Mouse (Mus musculus) myocyte (in vitro differentiated cells): ENCODE results near the gene Ppme1. TPM values are rescaled to one million over a fixed set of nuclear protein-coding genes. Genes with fewer than 3 reads are reported as not detected.

Experiments used
- H3K27me3 ChIP-seq: one replicate; pipeline ENCODE4 v1.6.1; 2011; ENCODE audit not compliant: control insufficient read depth, insufficient read depth, insufficient read length
- H3K36me3 ChIP-seq: one replicate; pipeline ENCODE4 v1.6.1; 2011; ENCODE audit not compliant: control insufficient read depth, insufficient read depth
- H3K4me2 ChIP-seq: one replicate; pipeline ENCODE4 v1.6.1; 2011; ENCODE audit warnings: low read depth, control low read depth
- H3K4me3 ChIP-seq: one replicate; pipeline ENCODE4 v1.5.1; 2011; ENCODE audit warnings: mild to moderate bottlenecking, control low read depth, moderate library complexity
- H3K79me2 ChIP-seq: one replicate; pipeline ENCODE4 v1.6.1; 2011; ENCODE audit not compliant: control insufficient read depth, insufficient read depth
- H3ac ChIP-seq: one replicate; pipeline ENCODE4 v1.6.1; 2011; ENCODE audit not compliant: control insufficient read depth, insufficient read length
- CEBPB ChIP-seq: IDR thresholded peaks from 2 replicates; pipeline ENCODE4 v1.6.1; 2011; ENCODE audit warnings: mild to moderate bottlenecking, moderate library complexity; ENCODE audit not compliant: poor library complexity, insufficient read depth, severe bottlenecking
- E2F4 ChIP-seq: IDR thresholded peaks from one replicate; pipeline ENCODE4 v1.6.1; 2011; ENCODE audit warnings: mild to moderate bottlenecking, control low read depth, moderate library complexity; ENCODE audit not compliant: insufficient read depth
- MYOD1 ChIP-seq, 3 experiments: IDR thresholded peaks; one replicate each; pipeline ENCODE4 v1.6.1; 2011; ENCODE audit warnings: control low read depth in 2 of 3, low read depth in 2 of 3, mild to moderate bottlenecking in 2 of 3, moderate library complexity in 1 of 3; ENCODE audit not compliant: insufficient read length in 2 of 3, control insufficient read depth in 1 of 3
- MYOG ChIP-seq, 3 experiments: IDR thresholded peaks; one replicate each; pipeline ENCODE4 v1.6.1; 2011; ENCODE audit warnings: control low read depth in 2 of 3, low read depth in 2 of 3, mild to moderate bottlenecking in 2 of 3; ENCODE audit not compliant: insufficient read length in 2 of 3, control insufficient read depth in 1 of 3, insufficient read depth in 1 of 3
- POLR2A ChIP-seq: IDR thresholded peaks from one replicate; pipeline ENCODE4 v1.6.1; 2011; ENCODE audit warnings: low read depth, mild to moderate bottlenecking, control low read depth, moderate library complexity; ENCODE audit not compliant: insufficient read length
- POLR2AphosphoS2 ChIP-seq: IDR thresholded peaks from one replicate; pipeline ENCODE4 v1.6.1; 2011; ENCODE audit warnings: low read depth, control low read depth; ENCODE audit not compliant: insufficient read length
- REST ChIP-seq: IDR thresholded peaks from one replicate; pipeline ENCODE4 v1.6.1; 2011; ENCODE audit warnings: mild to moderate bottlenecking, control low read depth, moderate library complexity; ENCODE audit not compliant: insufficient read depth, insufficient read length
- SRF ChIP-seq: IDR thresholded peaks from one replicate; pipeline ENCODE4 v1.6.1; 2011; ENCODE audit warnings: low read depth; ENCODE audit not compliant: control insufficient read depth, insufficient read length
- TCF12 ChIP-seq: IDR thresholded peaks from one replicate; pipeline ENCODE4 v1.6.1; 2011; ENCODE audit warnings: mild to moderate bottlenecking, control low read depth; ENCODE audit not compliant: poor library complexity, insufficient read depth, severe bottlenecking
- TCF3 ChIP-seq: IDR thresholded peaks from one replicate; pipeline ENCODE4 v1.6.1; 2011; ENCODE audit warnings: low read depth, control low read depth; ENCODE audit not compliant: insufficient read length
- USF1 ChIP-seq: IDR thresholded peaks from one replicate; pipeline ENCODE4 v1.6.1; 2011; ENCODE audit warnings: low read depth, mild to moderate bottlenecking, control low read depth, moderate library complexity
- polyA plus RNA-seq: library from polyadenylated mRNA; unstranded; fragments of >200 nt; fragmentation: generic; extraction: Trizol; gene quantifications from one replicate; pipeline ENCODE4 v1.2.1, GENCODE M21; 2012; ENCODE audit warnings: missing spikeins

The Ppme1 gene
- polyA plus RNA-seq, 1 experiment: 46.8 TPM

DNA sequence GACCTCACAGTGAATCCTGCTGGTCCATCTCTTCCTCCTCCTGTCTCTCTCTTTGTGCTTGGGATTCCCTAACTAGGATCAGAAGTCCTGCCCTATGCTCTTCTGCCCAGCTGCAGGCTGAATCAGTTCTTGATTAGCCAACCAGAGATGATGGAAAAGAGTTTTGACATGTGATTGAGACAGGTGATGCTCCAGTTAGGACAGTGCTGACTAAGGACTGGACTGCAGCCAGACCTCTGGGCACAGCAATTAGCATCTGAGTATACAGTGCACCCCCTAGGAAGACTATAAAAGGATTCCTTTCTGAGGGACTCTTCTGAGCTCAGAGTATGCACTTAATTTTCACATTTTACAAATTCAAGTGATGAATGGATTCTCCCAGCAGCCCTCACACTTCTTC is 9.1 kb upstream of the Ppme1 start:
- Histone ChIP-seq H3K36me3 (no peaks in the 10 kb centered on the region), H3K27me3 (no peaks in the 10 kb centered on the region), H3ac (no peak overlapping the region), H3K4me3 (no peak overlapping the region), H3K79me2 (no peaks in the 10 kb centered on the region), H3K4me2 (no peak overlapping the region)
- no peak for TF ChIP-seq MYOG (IDR thresholded peaks at IDR 0.05; ENCODE audit: control insufficient read depth in 1 of 3, insufficient read depth in 1 of 3, insufficient read length in 2 of 3, low read depth in 2 of 3)

DNA sequence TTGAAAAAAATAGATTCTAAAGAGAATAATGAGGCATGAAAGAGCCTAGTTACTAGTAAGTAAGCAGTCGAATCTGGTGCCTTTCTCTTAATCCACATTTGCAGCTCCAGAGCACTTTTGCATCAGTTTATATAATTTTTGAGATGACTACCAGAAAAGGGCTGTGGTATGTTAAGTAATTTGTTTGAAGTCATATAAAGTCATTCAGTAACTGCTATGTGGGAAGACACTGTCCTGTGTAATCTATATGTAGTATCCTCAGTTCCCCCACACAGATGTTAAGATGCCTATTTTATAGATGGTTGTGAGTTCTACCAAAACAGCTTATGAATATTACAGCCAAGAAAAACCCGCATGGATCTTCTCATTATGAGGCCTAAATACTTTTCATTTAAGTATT is 6.2 kb upstream of the Ppme1 start:
- Histone ChIP-seq H3K36me3 (peaks cover 4% of the 10 kb centered on the region), H3K4me3 (no peak overlapping the region), H3ac (no peak overlapping the region), H3K79me2 (no peaks in the 10 kb centered on the region), H3K4me2 (no peak overlapping the region), H3K27me3 (no peaks in the 10 kb centered on the region)
- TF ChIP-seq POLR2AphosphoS2: no peak
- TF ChIP-seq POLR2A: no peak
- TF ChIP-seq USF1: no peak
- no peak for TF ChIP-seq CEBPB
- TF ChIP-seq E2F4: no peak

DNA sequence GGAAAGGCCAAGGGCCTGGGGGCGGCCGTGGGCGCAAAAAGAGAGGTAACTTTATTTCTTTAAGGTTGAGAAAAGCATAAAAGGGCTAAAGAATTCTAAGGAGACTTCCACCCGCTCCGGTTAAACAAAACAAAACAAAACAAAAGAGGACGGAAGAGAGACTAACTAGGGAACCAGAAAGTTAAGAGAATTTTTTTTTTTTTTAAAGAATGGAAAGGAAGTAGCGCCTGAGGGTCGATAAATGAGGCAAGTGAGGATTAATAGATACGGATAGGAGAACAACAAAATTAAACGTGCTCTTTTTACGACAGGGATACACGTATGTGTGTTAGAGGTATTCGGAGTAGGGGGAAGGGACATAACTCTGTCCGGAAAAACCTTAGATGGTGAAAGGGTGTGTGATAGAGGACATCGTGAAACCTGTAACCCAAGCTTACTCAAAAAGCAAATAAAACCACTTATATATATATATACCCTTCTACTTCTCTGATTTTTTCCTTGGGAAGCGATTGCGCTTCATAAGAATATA is 409 bp upstream of the Ppme1 start:
- H3K27me3 ChIP-seq: no peaks in the 10 kb centered on the region
- H3K36me3 ChIP-seq: peaks cover 4% of the 10 kb centered on the region
- no peak overlapping the region for H3ac ChIP-seq
- H3K4me2 ChIP-seq: peak overlapping the region; percentile 75
- peaks cover 33% of the 10 kb centered on the region for H3K79me2 ChIP-seq
- no peak for TF ChIP-seq E2F4
- no peak for TF ChIP-seq CEBPB
- no peak for TF ChIP-seq POLR2AphosphoS2
- H3K4me3 ChIP-seq: peak overlapping the region; percentile 68

DNA sequence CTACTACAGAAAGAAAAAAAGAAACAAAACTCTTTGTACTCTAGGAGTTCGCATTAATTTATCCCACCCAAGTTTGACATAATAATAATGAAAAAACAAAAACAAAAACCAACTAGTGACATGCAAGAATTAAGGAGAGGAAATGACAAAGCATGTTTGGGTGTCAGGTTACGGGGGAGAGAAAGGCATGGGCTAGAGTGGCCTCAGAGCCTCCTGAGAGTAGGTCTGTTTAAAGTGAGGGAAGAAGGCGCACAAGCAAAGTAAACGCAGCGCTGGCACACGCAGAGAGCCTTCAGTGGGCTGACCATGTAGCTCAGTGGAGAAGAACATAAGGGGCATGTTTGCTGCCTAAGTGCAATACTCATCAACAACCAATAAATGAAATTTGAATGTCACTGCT is 7.2 kb downstream of the Ppme1 start:
- H3ac ChIP-seq: no peak overlapping the region
- H3K27me3 ChIP-seq: no peaks in the 10 kb centered on the region
- H3K79me2 ChIP-seq: peaks cover 53% of the 10 kb centered on the region
- TF ChIP-seq POLR2AphosphoS2 (no peak), SRF (no peak), MYOG (IDR thresholded peaks at IDR 0.05; ENCODE audit: control insufficient read depth in 1 of 3, insufficient read depth in 1 of 3, insufficient read length in 2 of 3, low read depth in 2 of 3) (no peak), USF1 (no peak), CEBPB (no peak), MYOD1 (IDR thresholded peaks at IDR 0.05; ENCODE audit: control insufficient read depth in 1 of 3, insufficient read length in 2 of 3, low read depth in 2 of 3) (no peak), E2F4 (no peak)
- no peak overlapping the region for H3K4me3 ChIP-seq
- H3K4me2 ChIP-seq: peak overlapping the region; percentile 36
- peaks cover 3% of the 10 kb centered on the region for H3K36me3 ChIP-seq

DNA sequence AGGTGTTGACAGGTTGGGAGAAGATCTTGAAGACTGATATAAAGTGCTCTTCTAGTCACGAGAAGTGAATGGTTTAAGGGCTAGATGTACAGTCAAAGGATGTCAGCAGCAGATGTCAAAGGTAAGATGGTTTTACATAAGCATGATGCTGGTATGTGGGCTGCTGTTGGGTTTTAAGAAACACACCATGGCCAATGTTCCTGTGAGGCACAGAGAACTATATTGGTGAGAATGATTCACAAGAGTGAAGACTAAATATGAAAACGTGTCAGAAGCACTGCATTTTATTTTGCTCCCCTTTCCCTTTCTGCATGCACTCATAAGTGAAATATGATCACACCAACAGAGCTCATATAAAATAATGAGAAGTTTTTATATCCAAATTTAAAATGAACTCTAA is 8.9 kb downstream of the Ppme1 start:
- Histone ChIP-seq H3K4me2 (no peak overlapping the region), H3K36me3 (peaks cover 8% of the 10 kb centered on the region), H3K4me3 (no peak overlapping the region), H3K27me3 (no peaks in the 10 kb centered on the region), H3K79me2 (peaks cover 37% of the 10 kb centered on the region), H3ac (no peak overlapping the region)
- TF ChIP-seq CEBPB (no peak), REST (no peak), E2F4 (no peak), MYOG (IDR thresholded peaks at IDR 0.05; ENCODE audit: control insufficient read depth in 1 of 3, insufficient read depth in 1 of 3, insufficient read length in 2 of 3, low read depth in 2 of 3) (no peak), TCF12 (no peak)

DNA sequence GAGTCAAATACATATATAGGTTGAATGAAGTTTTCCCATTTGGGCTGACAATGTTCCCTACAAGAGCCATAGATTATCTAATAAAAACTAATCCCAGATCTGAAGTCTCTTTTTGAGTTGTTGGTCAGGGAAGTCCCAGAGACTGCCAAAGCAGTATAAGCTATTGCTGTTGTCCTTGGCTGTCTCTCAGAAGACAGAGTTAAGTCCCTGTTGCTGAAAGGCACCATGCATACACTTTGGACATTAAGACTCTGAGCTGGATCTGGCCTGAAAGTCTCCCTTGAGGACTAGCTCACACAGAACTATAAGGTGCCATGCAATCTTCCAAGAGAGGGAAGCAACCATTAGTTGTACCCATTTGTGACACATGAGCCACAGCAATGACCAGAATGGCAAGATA is 14.3 kb downstream of the Ppme1 start:
- no peak for TF ChIP-seq POLR2AphosphoS2
- H3K4me3 ChIP-seq: no peak overlapping the region
- H3K27me3 ChIP-seq: no peaks in the 10 kb centered on the region
- no peak overlapping the region for H3K4me2 ChIP-seq
- peaks cover 10% of the 10 kb centered on the region for H3K79me2 ChIP-seq
- H3K36me3 ChIP-seq: peaks cover 5% of the 10 kb centered on the region
- H3ac ChIP-seq: no peak overlapping the region

DNA sequence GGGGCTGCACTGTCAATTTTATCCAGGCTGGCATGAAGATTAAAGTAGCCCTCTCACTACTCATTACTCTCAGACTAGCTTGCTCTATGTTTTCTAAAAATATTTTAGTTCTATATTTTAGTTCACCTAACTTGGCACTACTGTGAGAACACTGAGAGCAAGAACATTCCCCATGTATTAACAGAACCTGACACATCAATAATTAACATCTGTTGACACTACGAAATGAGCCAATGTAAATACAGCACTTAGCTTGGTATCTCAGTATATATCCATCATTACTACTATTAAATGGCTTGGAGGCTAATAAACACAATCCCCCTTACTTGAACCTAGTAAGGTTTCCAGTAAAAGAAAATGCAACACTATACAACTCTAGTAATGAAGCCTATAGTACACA is 15.3 kb downstream of the Ppme1 start:
- TF ChIP-seq TCF12 (no peak), TCF3 (no peak), POLR2A (no peak), MYOG (IDR thresholded peaks at IDR 0.05; ENCODE audit: control insufficient read depth in 1 of 3, insufficient read depth in 1 of 3, insufficient read length in 2 of 3, low read depth in 2 of 3) (no peak)
- Histone ChIP-seq H3K4me3 (no peak overlapping the region), H3K79me2 (peaks cover 10% of the 10 kb centered on the region), H3K4me2 (no peak overlapping the region), H3K27me3 (no peaks in the 10 kb centered on the region), H3ac (no peak overlapping the region), H3K36me3 (peaks cover 5% of the 10 kb centered on the region)
